11 mouse cellular contexts compared by ENCODE assay signal in genomic region chr17:29439992-29440391, GRCm38 (mm10). TPM values are rescaled to one million over a fixed set of nuclear protein-coding genes. Genes with fewer than 3 reads are reported as not detected.
DNase-seq lines count a peak whose midpoint lies in the region; ATAC-seq and TF ChIP-seq lines count a peak whose summit lies in the region.
"Had no signal": no experiment of that assay in that cellular context is flagged by ENCODE, and none has a peak within 500 bp of the region (broad histone marks: within the 10 kb centered on the region; RNA-seq: fewer than 3 reads in every experiment).

No protein-coding gene starts in this region.

- H3K27ac ChIP-seq in heart, embryonic 13.5 days (replicated peaks) = peak overlapping the region; percentile 94
- no peak overlapping the region for H3K27ac ChIP-seq in CH12.LX (ENCODE audit: insufficient read depth, low read depth)
- H3K27ac ChIP-seq in liver, embryonic 12.5 days = peak overlapping the region; percentile 99
- H3K27ac ChIP-seq: limb, embryonic 12.5 days had no signal

- 0 out of 2 replicates have a peak overlapping the region, but pooled peaks have one; percentile 2 for H3K4me2 ChIP-seq in heart, embryonic 13.5 days
- no peak overlapping the region for H3K4me2 ChIP-seq in CH12.LX (ENCODE audit: insufficient read depth, low read depth, poor library complexity, severe bottlenecking)
- H3K4me2 ChIP-seq in liver, embryonic 12.5 days = peak overlapping the region; percentile 43
- H3K4me2 ChIP-seq: limb, embryonic 12.5 days had no signal

- dilution Hi-C loops in CH12.LX (cut with MboI; ENCODE audit: extremely low pct_ligation_motif_present, extremely low pct_unique_long_range_greater_than_20kb, low sequenced_read_pairs) = no loop called here

- WGBS in heart, embryonic 13.5 days = 43% methylated on average over 4 of the region's 4 CpGs
- WGBS in liver, embryonic 12.5 days (ENCODE audit: insufficient replicate concordance) = 54% methylated on average over 4 of the region's 4 CpGs

- DNase-seq in heart, postnatal 4 days = no peak
- DNase-seq in CH12.LX (ENCODE audit: extremely low read depth) = no peak
- peak; percentile 72 for DNase-seq in c-Kit-negative CD71-positive TER-119-positive erythroid progenitor cells, embryonic 14.5 days (ENCODE audit: low read depth, low spot score)
- DNase-seq in left cerebral cortex, adult 8-10 months (ENCODE audit: low spot score in 2 of 2) = no peak
- DNase-seq in kidney, adult 18-20 months = no peak
- no peak for DNase-seq in kidney, postnatal 25 days
- DNase-seq: kidney, adult 11 months had no signal

- no peaks in the 10 kb centered on the region for H3K9me3 ChIP-seq in heart, embryonic 13.5 days
- H3K9me3 ChIP-seq in CH12.LX (replicated peaks; ENCODE audit: low read length) = no peaks in the 10 kb centered on the region
- no peaks in the 10 kb centered on the region for H3K9me3 ChIP-seq in liver, embryonic 12.5 days (replicated peaks)
- H3K9me3 ChIP-seq: G1E; limb, embryonic 12.5 days had no signal

- no peaks in the 10 kb centered on the region for H3K36me3 ChIP-seq in heart, embryonic 13.5 days
- H3K36me3 ChIP-seq in CH12.LX (replicated peaks in 1 of 2; ENCODE audit: control insufficient read depth in 1 of 2, insufficient read depth in 1 of 2, low read length in 1 of 2) = no peaks in the 10 kb centered on the region
- H3K36me3 ChIP-seq in liver, embryonic 12.5 days = no peaks in the 10 kb centered on the region
- H3K36me3 ChIP-seq: G1E; limb, embryonic 12.5 days had no signal

- TF ChIP-seq EP300 in CH12.LX (IDR thresholded peaks at IDR 0.05; ENCODE audit: low read length) = no peak

- peaks cover 4% of the 10 kb centered on the region; the same call in 1 of the 2 replicates for H3K79me2 ChIP-seq in CH12.LX (replicated peaks; ENCODE audit: control insufficient read depth, extremely low read depth, insufficient read depth, poor library complexity, severe bottlenecking)

- no peak for TF ChIP-seq CTCF in CH12.LX (conservative IDR thresholded peaks at IDR 0.05 in 1 of 2, IDR thresholded peaks at IDR 0.05 in 1 of 2; ENCODE audit: low read depth in 2 of 2, low read length in 2 of 2)

- ATAC-seq in heart, embryonic 13.5 days (ENCODE audit: extremely low read depth, insufficient number of reproducible peaks, low FRiP score, low TSS enrichment) = peak; percentile 28; the same call in 1 of the 2 replicates
- peak; percentile 22 for ATAC-seq in liver, embryonic 12.5 days

- no peak overlapping the region for H3K4me3 ChIP-seq in heart, embryonic 13.5 days
- no peak overlapping the region for H3K4me3 ChIP-seq in CH12.LX (replicated peaks in 1 of 3; ENCODE audit: low read depth in 2 of 3, low read length in 2 of 3, poor library complexity in 1 of 3)
- H3K4me3 ChIP-seq in liver, embryonic 12.5 days = no peak overlapping the region
- H3K4me3 ChIP-seq: limb, embryonic 12.5 days had no signal

- peak overlapping the region; percentile 45 for H3K9ac ChIP-seq in heart, embryonic 13.5 days
- no peak overlapping the region for H3K9ac ChIP-seq in CH12.LX (ENCODE audit: insufficient read depth, low read depth)
- H3K9ac ChIP-seq in liver, embryonic 12.5 days = peak overlapping the region; percentile 85
- H3K9ac ChIP-seq: limb, embryonic 12.5 days had no signal

- H3K4me1 ChIP-seq in heart, embryonic 13.5 days = peaks cover 75% of the 10 kb centered on the region
- H3K4me1 ChIP-seq in CH12.LX (ENCODE audit: control insufficient read depth in 1 of 2, insufficient read depth in 2 of 2) = peaks cover 12 to 62% of the 10 kb centered on the region in 2 experiments
- peaks cover 99% of the 10 kb centered on the region for H3K4me1 ChIP-seq in liver, embryonic 12.5 days

- TF ChIP-seq RAD21 in CH12.LX (IDR thresholded peaks at IDR 0.05; ENCODE audit: low read depth, low read length) = no peak

- in situ Hi-C loops in CH12.LX (cut with MboI; ENCODE audit: low pct_ligation_motif_present, low pct_unique_long_range_greater_than_20kb, low sequenced_read_pairs) = loop anchor here (5.0 kb wide), 1 partner anchor 42 kb away; no protein-coding TSS in a partner anchor

- no peaks in the 10 kb centered on the region for H3K27me3 ChIP-seq in heart, embryonic 13.5 days (replicated peaks)
- H3K27me3 ChIP-seq in CH12.LX (replicated peaks) = no peaks in the 10 kb centered on the region
- no peaks in the 10 kb centered on the region for H3K27me3 ChIP-seq in liver, embryonic 12.5 days (replicated peaks)
- H3K27me3 ChIP-seq: limb, embryonic 12.5 days had no signal

- TF ChIP-seq POLR2A in CH12.LX (IDR thresholded peaks at IDR 0.05; ENCODE audit: low read depth, low read length) = no peak

TF ChIP-seq in CH12.LX, 34 proteins besides CTCF, POLR2A, EP300 and RAD21:
- peak; percentile 25; the same call in 1 of the 2 replicates for TF ChIP-seq IRF4 (IDR thresholded peaks at IDR 0.05; ENCODE audit: low read depth, low read length)
- no peak for TF ChIP-seq NRF1 (IDR thresholded peaks at IDR 0.05; ENCODE audit: low read depth, low read length)
- no peak for TF ChIP-seq ETS1 (conservative IDR thresholded peaks at IDR 0.05; ENCODE audit: low read depth, low read length)
- TF ChIP-seq UBTF (IDR thresholded peaks at IDR 0.05; ENCODE audit: low read depth, low read length) = no peak
- TF ChIP-seq NELFE (IDR thresholded peaks at IDR 0.05; ENCODE audit: low read depth, low read length) = no peak

RNA-seq across cellular contexts. Expression of gene Pim1, which starts 50.6 kb away (rescaled TPM):
- polyA plus RNA-seq in heart, embryonic 13.5 days (2015; fragmentation: Nextera tagmentation; extraction: Ambion mirVana) = 19.3 and 20.0 TPM in 2 replicates
- 10 to 100 TPM; 74.0 to 77.0 TPM for total RNA-seq in heart, postnatal 4 days (2021)
- 141 and 178 TPM in 2 replicates for total RNA-seq in CH12.LX (2012; rRNA removed)
- 72.7 and 75.8 TPM in 2 replicates for total RNA-seq in CH12.LX (2014; rRNA removed)
- 121 and 133 TPM in 2 replicates for polyA plus RNA-seq in CH12.LX (2012; ENCODE audit: insufficient read length, low read depth)
- polyA plus RNA-seq in liver, embryonic 12.5 days (2016; fragmentation: Nextera tagmentation; extraction: Ambion mirVana) = 112 and 114 TPM in 2 replicates
- total RNA-seq in left cerebral cortex, adult 8-10 months (2022) = 1 to 10 TPM; 4.3 to 6.0 (median 5.1) TPM

Comparison
In these comparisons a context has a peak if more than half of its experiments do, and no peak if none do; other contexts are left out.
1. RNA of gene Pim1, which starts 50.6 kb away (total RNA-seq): 72.7 to 178 TPM in CH12.LX and 74.0 to 77.0 TPM in heart, postnatal 4 days; 4.3 to 6.0 TPM in left cerebral cortex, adult 8-10 months; every median in the first group is over 10 times any median in the second.